Mouse (Mus musculus) hindbrain, embryonic 11.5 days (tissue): ENCODE results near the gene Ptprd. TPM values are rescaled to one million over a fixed set of nuclear protein-coding genes. Genes with fewer than 3 reads are reported as not detected.

Experiments
- ATAC-seq: fragments of 200-750 bp; cut with Nextera tagmentation; 2 replicates; pipeline ENCODE4 v1.8.0; 2017; ENCODE audit warnings: mild to moderate bottlenecking, moderate TSS enrichment, moderate library complexity; ENCODE audit not compliant: low FRiP score
- DNase-seq: peaks from one replicate; pipeline ENCODE4 v3.0.0-alpha.2; 2015; ENCODE audit warnings: low spot score
- H3K27ac ChIP-seq: fragments of 300-500 bp; sonication (generic); 2 replicates; pipeline ENCODE4 v1.5.1; 2014; ENCODE audit warnings: mild to moderate bottlenecking, low read depth, low read length
- H3K27me3 ChIP-seq: fragments of 300-500 bp; sonication (generic); 2 replicates; pipeline ENCODE4 v1.6.1; 2014; ENCODE audit warnings: mild to moderate bottlenecking, low read length, moderate library complexity, mixed read lengths; ENCODE audit not compliant: control insufficient read depth, insufficient read depth
- H3K36me3 ChIP-seq: fragments of 300-500 bp; sonication (generic); 2 replicates; pipeline ENCODE4 v1.6.1; 2014; ENCODE audit warnings: mild to moderate bottlenecking, low read length, moderate library complexity, mixed read lengths; ENCODE audit not compliant: control insufficient read depth, insufficient read depth
- H3K4me1 ChIP-seq: fragments of 300-500 bp; sonication (generic); replicated peaks from 2 replicates; pipeline ENCODE4 v1.6.1; 2014; ENCODE audit warnings: low read length, mixed read lengths; ENCODE audit not compliant: control insufficient read depth, insufficient read depth
- H3K4me2 ChIP-seq: fragments of 300-500 bp; sonication (generic); replicated peaks from 2 replicates; pipeline ENCODE4 v1.6.1; 2014; ENCODE audit warnings: mild to moderate bottlenecking, low read depth, low read length
- H3K4me3 ChIP-seq: fragments of 300-500 bp; sonication (generic); 2 replicates; pipeline ENCODE4 v1.5.1; 2014; ENCODE audit warnings: low read depth, low read length
- H3K9ac ChIP-seq: fragments of 300-500 bp; sonication (generic); 2 replicates; pipeline ENCODE4 v1.6.1; 2014; ENCODE audit warnings: low read depth, low read length
- H3K9me3 ChIP-seq: fragments of 300-500 bp; sonication (generic); 2 replicates; pipeline ENCODE4 v1.6.1; 2016; ENCODE audit warnings: low read length; ENCODE audit not compliant: control insufficient read depth
- WGBS: fragments of 180-500 bp; shearing (Covaris S2); extraction: QIAGEN DNeasy Blood & Tissue Kit; methylation state at CpG from one replicate; pipeline ENCODE4 v1.1.7; 2014; 5-methylcytosine and 5-hydroxymethylcytosine counted together
- polyA plus RNA-seq: library from polyadenylated mRNA; unstranded; fragments of >200 nt; fragmentation: Nextera tagmentation; extraction: Ambion mirVana; gene quantifications from 2 replicates; pipeline ENCODE4 v1.2.1, GENCODE M21; 2014

The Ptprd gene
- polyA plus RNA-seq, 1 experiment from 2014 or later, result 31.7 TPM

DNA sequence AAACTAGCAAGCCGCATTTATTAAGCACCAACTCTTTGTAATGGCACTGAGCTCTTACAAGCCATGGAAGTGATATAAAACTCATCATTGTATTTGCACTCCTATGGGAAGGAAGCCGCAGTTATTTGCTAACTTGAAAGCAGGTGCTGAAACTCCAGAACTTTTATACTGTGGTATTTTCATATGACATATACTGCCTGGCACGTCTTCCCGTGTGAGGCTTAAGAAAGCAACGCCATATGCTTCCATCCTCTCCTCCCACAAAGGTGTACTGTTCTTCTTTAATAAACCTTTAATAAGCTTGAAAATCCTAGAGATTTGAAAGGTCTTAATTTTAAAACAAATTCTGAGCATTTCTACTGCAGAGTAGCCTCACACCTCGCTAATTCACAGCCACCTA, 1595.1 kb downstream of the Ptprd start:
- Histone ChIP-seq H3K27me3 (no peaks in the 10 kb centered on the region), H3K27ac (no peak overlapping the region), H3K4me3 (no peak overlapping the region), H3K4me2 (no peak overlapping the region), H3K36me3 (no peaks in the 10 kb centered on the region), H3K9ac (no peak overlapping the region), H3K4me1 (no peaks in the 10 kb centered on the region), H3K9me3 (no peaks in the 10 kb centered on the region)
- DNase-seq (no peak), ATAC-seq (no peak)
- WGBS, result 91% methylated on average over 6 of the region's 6 CpGs

DNA sequence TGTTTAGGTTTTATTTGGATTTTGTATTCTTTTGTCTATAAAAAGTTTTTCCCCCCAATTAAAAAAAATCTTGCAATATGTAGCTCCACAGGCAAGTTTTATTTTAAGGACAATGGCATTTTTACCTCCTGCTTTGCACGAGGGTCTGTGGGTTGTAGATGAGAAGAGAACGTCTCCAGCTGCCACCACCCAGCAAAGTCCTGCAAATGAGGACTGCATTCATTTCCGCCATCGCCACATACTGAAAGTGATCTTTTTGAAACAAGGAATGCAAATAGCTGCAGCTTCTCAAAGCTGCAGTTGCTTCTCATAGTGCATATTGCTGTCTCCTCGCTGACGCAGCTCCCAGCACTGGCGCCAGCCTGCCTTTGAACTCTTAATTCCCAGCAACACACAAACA, 1603.5 kb downstream of the Ptprd start:
- Histone ChIP-seq H3K27me3 (no peaks in the 10 kb centered on the region), H3K36me3 (no peaks in the 10 kb centered on the region), H3K4me2 (no peak overlapping the region), H3K27ac (no peak overlapping the region), H3K4me3 (no peak overlapping the region), H3K9me3 (no peaks in the 10 kb centered on the region), H3K4me1 (no peaks in the 10 kb centered on the region), H3K9ac (no peak overlapping the region)
- DNase-seq (no peak), ATAC-seq (no peak)
- WGBS, result 58% methylated on average over 7 of the region's 7 CpGs

GRCm38 (mm10) chr4:76606808-76607207, 1605.0 kb downstream of the Ptprd start:
- Histone ChIP-seq H3K36me3 (no peaks in the 10 kb centered on the region), H3K4me3 (no peak overlapping the region), H3K4me2 (no peak overlapping the region), H3K9me3 (no peaks in the 10 kb centered on the region), H3K9ac (no peak overlapping the region), H3K27me3 (no peaks in the 10 kb centered on the region), H3K4me1 (no peaks in the 10 kb centered on the region), H3K27ac (no peak overlapping the region)
- WGBS, result 59% methylated on average over 2 of the region's 2 CpGs
- ATAC-seq, result no peak
- DNase-seq, result no peak

GRCm38 (mm10) chr4:76590722-76591121, 1621.0 kb downstream of the Ptprd start:
- WGBS, result 89% methylated on average over 1 of the region's 1 CpGs
- Histone ChIP-seq H3K9me3 (no peaks in the 10 kb centered on the region), H3K4me2 (no peak overlapping the region), H3K36me3 (no peaks in the 10 kb centered on the region), H3K4me3 (no peak overlapping the region), H3K9ac (no peak overlapping the region), H3K4me1 (no peaks in the 10 kb centered on the region), H3K27ac (no peak overlapping the region), H3K27me3 (no peaks in the 10 kb centered on the region)
- no peak for ATAC-seq
- DNase-seq, result no peak

GRCm38 (mm10) chr4:76583025-76583424, 1628.7 kb downstream of the Ptprd start:
- DNase-seq (no peak), ATAC-seq (no peak)
- Histone ChIP-seq H3K9ac (no peak overlapping the region), H3K4me1 (no peaks in the 10 kb centered on the region), H3K4me3 (no peak overlapping the region), H3K36me3 (no peaks in the 10 kb centered on the region), H3K27me3 (no peaks in the 10 kb centered on the region), H3K4me2 (no peak overlapping the region), H3K27ac (no peak overlapping the region), H3K9me3 (no peaks in the 10 kb centered on the region)
- WGBS, result 93% methylated on average over 3 of the region's 3 CpGs

GRCm38 (mm10) chr4:76566006-76566405, 1645.8 kb downstream of the Ptprd start:
- Histone ChIP-seq H3K4me3 (no peak overlapping the region), H3K9me3 (no peaks in the 10 kb centered on the region), H3K27me3 (no peaks in the 10 kb centered on the region), H3K4me1 (no peaks in the 10 kb centered on the region), H3K27ac (no peak overlapping the region), H3K9ac (no peak overlapping the region), H3K36me3 (no peaks in the 10 kb centered on the region), H3K4me2 (no peak overlapping the region)
- DNase-seq, result no peak
- no peak for ATAC-seq

DNA sequence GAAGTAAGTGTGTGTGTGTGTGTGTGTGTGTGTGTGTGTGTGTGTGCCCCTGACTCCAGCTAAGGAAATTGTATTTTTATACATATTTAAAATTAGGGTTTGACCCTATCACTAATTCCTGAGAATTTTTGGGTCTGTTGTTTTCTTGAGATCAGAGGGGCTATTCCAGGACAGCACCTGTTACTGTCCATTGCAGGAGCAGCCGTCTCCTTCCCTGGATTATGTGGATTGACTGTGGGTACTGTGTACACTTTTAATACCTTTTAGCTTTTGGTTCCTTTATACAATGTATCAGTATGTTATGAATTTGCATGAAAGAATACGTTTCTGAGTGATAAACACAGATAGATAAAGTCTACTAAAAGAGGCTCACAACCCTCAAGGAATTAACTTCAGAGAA, 1670.0 kb downstream of the Ptprd start:
- 72% methylated on average over 2 of the region's 2 CpGs for WGBS
- no peak overlapping the region for H3K4me3 ChIP-seq
- no peak overlapping the region for H3K4me2 ChIP-seq
- no peaks in the 10 kb centered on the region for H3K27me3 ChIP-seq
- H3K9me3 ChIP-seq, result no peaks in the 10 kb centered on the region
- H3K36me3 ChIP-seq, result no peaks in the 10 kb centered on the region
- H3K27ac ChIP-seq, result no peak overlapping the region
- no peak for ATAC-seq
- DNase-seq, result no peak
- H3K4me1 ChIP-seq, result no peaks in the 10 kb centered on the region
- H3K9ac ChIP-seq, result no peak overlapping the region

GRCm38 (mm10) chr4:76532926-76533325, 1678.8 kb downstream of the Ptprd start:
- DNase-seq (no peak), ATAC-seq (no peak)
- Histone ChIP-seq H3K4me1 (no peaks in the 10 kb centered on the region), H3K36me3 (no peaks in the 10 kb centered on the region), H3K27me3 (no peaks in the 10 kb centered on the region), H3K27ac (no peak overlapping the region), H3K4me2 (no peak overlapping the region), H3K9ac (no peak overlapping the region), H3K4me3 (no peak overlapping the region), H3K9me3 (no peaks in the 10 kb centered on the region)
- WGBS, result 80% methylated on average over 1 of the region's 1 CpGs

GRCm38 (mm10) chr4:76525281-76525680, 1686.5 kb downstream of the Ptprd start:
- H3K36me3 ChIP-seq, result no peaks in the 10 kb centered on the region
- no peaks in the 10 kb centered on the region for H3K4me1 ChIP-seq
- no peaks in the 10 kb centered on the region for H3K27me3 ChIP-seq
- ATAC-seq (no peak), DNase-seq (no peak)
- WGBS, result 69% methylated on average over 3 of the region's 3 CpGs
- H3K4me3 ChIP-seq, result no peak overlapping the region
- H3K27ac ChIP-seq, result no peak overlapping the region
- no peak overlapping the region for H3K9ac ChIP-seq
- no peaks in the 10 kb centered on the region for H3K9me3 ChIP-seq
- H3K4me2 ChIP-seq, result no peak overlapping the region
